Mouse (Mus musculus) kidney, embryonic 16.5 days (tissue): ENCODE measurements around the gene Hexb. TPM values are rescaled to one million over a fixed set of nuclear protein-coding genes. Genes with fewer than 3 reads are reported as not detected.

Experiments
- ATAC-seq: fragments of 200-750 bp; cut with Nextera tagmentation; 2 replicates; pipeline ENCODE4 v1.8.0; 2017; ENCODE audit warnings: moderate TSS enrichment; ENCODE audit not compliant: low FRiP score, low TSS enrichment
- H3K27ac ChIP-seq: fragments of 300-500 bp; sonication (generic); 2 replicates; pipeline ENCODE4 v1.5.1; 2014; ENCODE audit warnings: low read length
- H3K27me3 ChIP-seq: fragments of 300-500 bp; sonication (generic); 2 replicates; pipeline ENCODE4 v1.6.1; 2014; ENCODE audit warnings: low read length, control low read depth, mixed read lengths; ENCODE audit not compliant: insufficient read depth
- H3K36me3 ChIP-seq: fragments of 300-500 bp; sonication (generic); 2 replicates; pipeline ENCODE4 v1.6.1; 2014; ENCODE audit warnings: low read length, control low read depth, mixed read lengths; ENCODE audit not compliant: insufficient read depth
- H3K4me1 ChIP-seq: fragments of 300-500 bp; sonication (generic); 2 replicates; pipeline ENCODE4 v1.6.1; 2014; ENCODE audit warnings: low read length, control low read depth, mixed read lengths; ENCODE audit not compliant: insufficient read depth
- H3K4me2 ChIP-seq: fragments of 300-500 bp; sonication (generic); replicated peaks from 2 replicates; pipeline ENCODE4 v1.6.1; 2014; ENCODE audit warnings: low read depth, low read length
- H3K4me3 ChIP-seq: fragments of 300-500 bp; sonication (generic); 2 replicates; pipeline ENCODE4 v1.5.1; 2014; ENCODE audit warnings: mild to moderate bottlenecking, low read length
- H3K9ac ChIP-seq: fragments of 300-500 bp; sonication (generic); replicated peaks from 2 replicates; pipeline ENCODE4 v1.6.1; 2014; ENCODE audit warnings: low read length
- H3K9me3 ChIP-seq: fragments of 300-500 bp; sonication (generic); 2 replicates; pipeline ENCODE4 v1.6.1; 2016; ENCODE audit warnings: low read length, control low read depth
- WGBS: fragments of 180-500 bp; shearing (Covaris S2); extraction: QIAGEN DNeasy Blood & Tissue Kit; methylation state at CpG from one replicate; pipeline ENCODE4 v1.1.7; 2014; 5-methylcytosine and 5-hydroxymethylcytosine counted together
- polyA plus RNA-seq: library from polyadenylated mRNA; unstranded; fragments of >200 nt; fragmentation: Nextera tagmentation; extraction: Ambion mirVana; gene quantifications from 2 replicates; pipeline ENCODE4 v1.2.1, GENCODE M21; 2015

Hexb gene
- polyA plus RNA-seq, 1 experiment from 2014 or later, result 44.6 TPM

DNA sequence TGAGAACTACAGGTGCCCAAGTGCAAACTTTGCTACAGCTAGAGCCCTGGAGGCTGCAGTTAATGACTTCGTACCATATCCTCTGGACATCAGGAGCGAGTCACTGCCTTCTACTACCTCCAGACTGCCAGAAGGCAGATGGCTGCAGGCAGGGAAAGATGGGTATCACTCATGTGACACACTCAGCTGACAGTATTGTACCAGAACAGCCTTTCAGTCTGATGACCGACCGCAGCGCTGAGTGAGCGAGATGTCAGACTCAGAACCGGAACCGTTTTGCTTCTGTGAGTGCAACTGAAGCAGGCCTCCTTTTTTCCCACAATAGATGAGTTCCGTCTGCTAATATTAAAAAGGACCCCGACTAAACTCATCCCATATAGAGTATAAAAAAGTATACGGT lies 5.5 kb downstream of the Hexb start:
- 86% methylated on average over 11 of the region's 11 CpGs for WGBS
- H3K9me3 ChIP-seq, result no peaks in the 10 kb centered on the region
- H3K36me3 ChIP-seq, result no peaks in the 10 kb centered on the region

DNA sequence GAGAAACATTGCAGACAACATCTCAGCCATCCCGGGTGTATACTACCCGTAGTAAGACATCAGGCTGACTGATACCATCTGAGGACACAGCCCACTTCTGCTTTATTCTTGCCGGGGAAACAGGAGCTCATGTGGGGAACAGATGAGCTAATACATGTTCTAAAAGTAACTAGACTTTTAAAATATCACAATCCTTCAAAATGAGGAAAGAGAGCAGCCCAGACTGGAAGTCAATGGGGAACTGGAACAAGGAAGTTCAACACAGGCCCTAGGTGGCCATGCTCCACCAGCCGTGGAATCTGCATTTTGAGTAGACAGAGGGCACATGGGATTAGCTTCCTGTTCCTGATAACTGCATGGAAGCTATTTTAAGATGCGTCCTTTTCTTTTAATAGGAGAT lies 10.5 kb downstream of the Hexb start:
- no peaks in the 10 kb centered on the region; the same call in 1 of the 2 replicates for H3K36me3 ChIP-seq
- ATAC-seq, result no peak
- 83% methylated on average over 5 of the region's 5 CpGs for WGBS
- no peaks in the 10 kb centered on the region for H3K27me3 ChIP-seq
- H3K9ac ChIP-seq, result no peak overlapping the region
- no peaks in the 10 kb centered on the region for H3K9me3 ChIP-seq
- H3K27ac ChIP-seq, result no peak overlapping the region
- no peak overlapping the region for H3K4me2 ChIP-seq
- no peak overlapping the region for H3K4me3 ChIP-seq
- no peaks in the 10 kb centered on the region for H3K4me1 ChIP-seq

More for the DNA sequence above, 5.5 kb downstream of the Hexb start:
- Histone ChIP-seq H3K4me2 (no peak overlapping the region), H3K27me3 (no peaks in the 10 kb centered on the region), H3K4me3 (no peak overlapping the region), H3K4me1 (0 out of 2 replicates have a peak, but pooled peaks cover 3% of the 10 kb centered on the region), H3K9ac (no peak overlapping the region), H3K27ac (no peak overlapping the region)
- ATAC-seq, result no peak

DNA sequence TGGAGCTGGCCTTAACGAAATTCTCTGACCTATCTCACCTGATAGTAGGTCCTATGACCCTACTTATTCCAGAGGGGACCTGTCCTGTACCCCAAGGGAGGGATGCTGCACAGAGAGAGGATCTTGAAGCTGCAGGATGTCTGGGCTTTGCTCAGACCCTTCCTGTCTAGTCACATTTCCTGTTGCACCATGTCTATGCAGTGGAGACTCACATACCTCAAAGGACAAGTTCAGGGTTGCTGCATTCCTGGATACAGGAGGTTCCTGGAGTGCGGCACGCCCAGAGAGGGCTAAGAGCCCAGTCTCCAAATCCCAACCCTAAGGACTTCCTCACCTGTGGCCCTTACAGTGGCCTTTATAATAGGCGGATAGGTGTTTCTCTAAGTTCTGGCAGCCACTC lies 11.8 kb downstream of the Hexb start:
- Histone ChIP-seq H3K9me3 (no peaks in the 10 kb centered on the region), H3K4me1 (no peaks in the 10 kb centered on the region), H3K4me2 (no peak overlapping the region), H3K27ac (no peak overlapping the region), H3K4me3 (no peak overlapping the region), H3K9ac (no peak overlapping the region), H3K27me3 (no peaks in the 10 kb centered on the region), H3K36me3 (no peaks in the 10 kb centered on the region; the same call in 1 of the 2 replicates)
- WGBS, result 83% methylated on average over 4 of the region's 4 CpGs
- no peak for ATAC-seq

DNA sequence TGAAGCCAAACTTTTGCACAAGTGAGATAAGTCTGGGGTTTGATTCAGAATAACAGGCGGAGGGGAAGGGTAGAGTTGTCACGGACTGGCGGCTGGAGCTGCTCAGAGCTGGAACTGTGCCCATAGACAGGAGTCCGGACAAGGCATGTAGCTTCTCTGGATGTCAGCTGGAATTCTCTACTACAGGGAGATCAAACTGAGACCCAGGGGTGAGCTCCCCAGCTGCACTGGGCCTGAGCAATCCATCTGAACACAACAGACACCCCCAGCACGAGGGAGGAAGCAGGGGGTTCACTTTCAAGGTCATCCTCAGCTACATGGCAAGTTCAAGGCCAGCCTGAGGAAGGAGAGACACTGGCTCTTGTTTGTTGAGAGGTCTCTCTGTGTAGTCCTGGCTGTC lies 13.5 kb downstream of the Hexb start:
- 53% methylated on average over 5 of the region's 5 CpGs for WGBS
- no peak overlapping the region for H3K9ac ChIP-seq
- ATAC-seq, result no peak

GRCm38 (mm10) chr13:97184168-97184567 lies 14.0 kb downstream of the Hexb start:
- WGBS, result 82% methylated on average over 2 of the region's 2 CpGs
- H3K27ac ChIP-seq, result no peak overlapping the region
- H3K27me3 ChIP-seq, result no peaks in the 10 kb centered on the region
- no peaks in the 10 kb centered on the region for H3K4me1 ChIP-seq
- no peak overlapping the region for H3K9ac ChIP-seq
- peaks cover 4% of the 10 kb centered on the region for H3K36me3 ChIP-seq
- H3K4me2 ChIP-seq, result no peak overlapping the region
- ATAC-seq, result no peak
- no peaks in the 10 kb centered on the region for H3K9me3 ChIP-seq
- no peak overlapping the region for H3K4me3 ChIP-seq

More for the DNA sequence above, 13.5 kb downstream of the Hexb start:
- H3K36me3 ChIP-seq, result peaks cover 4% of the 10 kb centered on the region
- H3K9me3 ChIP-seq, result no peaks in the 10 kb centered on the region
- no peak overlapping the region for H3K27ac ChIP-seq
- H3K4me2 ChIP-seq, result no peak overlapping the region
- H3K4me1 ChIP-seq, result no peaks in the 10 kb centered on the region
- H3K27me3 ChIP-seq, result no peaks in the 10 kb centered on the region
- no peak overlapping the region for H3K4me3 ChIP-seq

- Histone ChIP-seq H3K9ac (no peak overlapping the region), H3K4me2 (no peak overlapping the region), H3K27me3 (no peaks in the 10 kb centered on the region), H3K36me3 (peaks cover 11% of the 10 kb centered on the region), H3K4me1 (no peaks in the 10 kb centered on the region), H3K9me3 (no peaks in the 10 kb centered on the region), H3K4me3 (no peak overlapping the region), H3K27ac (no peak overlapping the region)
- no peak for ATAC-seq
- WGBS, result 83% methylated on average over 4 of the region's 4 CpGs
These were observed 15.3 kb downstream of the Hexb start for GRCm38 (mm10) chr13:97182821-97183220.

DNA sequence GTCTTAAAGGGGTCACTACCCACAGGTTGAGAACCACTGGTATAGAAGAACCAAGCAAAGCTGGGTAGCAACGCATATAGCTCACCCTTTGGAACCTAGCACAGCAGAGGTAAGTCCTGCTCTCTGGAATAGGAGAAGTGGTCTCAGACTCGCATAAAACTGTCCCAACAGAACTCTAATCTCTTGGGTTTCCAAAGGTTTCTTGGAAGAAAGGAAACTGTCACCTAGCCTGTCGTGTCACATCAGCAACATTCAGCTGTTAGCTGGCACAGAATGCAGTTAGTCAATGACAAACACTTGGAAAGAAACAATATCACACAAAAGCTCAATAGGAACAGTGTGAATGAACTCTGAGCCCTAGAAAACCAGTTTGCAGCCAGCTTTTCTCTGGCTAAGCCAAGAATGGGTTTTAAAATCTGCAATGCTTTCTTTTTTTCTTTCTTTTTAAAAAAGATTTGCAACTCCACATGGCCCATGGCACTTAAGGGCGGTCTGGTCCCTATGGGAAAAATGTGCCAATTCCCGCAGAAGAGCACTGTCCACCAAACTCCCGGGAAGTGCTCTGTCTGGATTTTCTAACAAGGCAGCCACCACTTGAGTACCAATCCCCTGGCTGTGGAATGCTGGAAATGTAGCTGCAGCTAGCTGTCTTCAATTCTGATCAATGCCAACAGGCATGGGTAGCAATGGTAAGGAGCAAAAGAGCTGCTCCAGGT lies 17.9 kb downstream of the Hexb start:
- Histone ChIP-seq H3K4me1 (no peaks in the 10 kb centered on the region), H3K36me3 (peaks cover 20% of the 10 kb centered on the region), H3K27me3 (no peaks in the 10 kb centered on the region), H3K4me3 (no peak overlapping the region), H3K27ac (no peak overlapping the region), H3K4me2 (no peak overlapping the region), H3K9ac (no peak overlapping the region), H3K9me3 (no peaks in the 10 kb centered on the region)
- ATAC-seq, result no peak
- 85% methylated on average over 6 of the region's 6 CpGs for WGBS

GRCm38 (mm10) chr13:97178943-97179342 lies 19.2 kb downstream of the Hexb start:
- Histone ChIP-seq H3K27ac (no peak overlapping the region), H3K4me2 (no peak overlapping the region), H3K27me3 (no peaks in the 10 kb centered on the region), H3K4me1 (no peaks in the 10 kb centered on the region), H3K9ac (no peak overlapping the region), H3K36me3 (peaks cover 33% of the 10 kb centered on the region), H3K9me3 (no peaks in the 10 kb centered on the region), H3K4me3 (no peak overlapping the region)
- WGBS, result 83% methylated on average over 7 of the region's 7 CpGs
- no peak for ATAC-seq

DNA sequence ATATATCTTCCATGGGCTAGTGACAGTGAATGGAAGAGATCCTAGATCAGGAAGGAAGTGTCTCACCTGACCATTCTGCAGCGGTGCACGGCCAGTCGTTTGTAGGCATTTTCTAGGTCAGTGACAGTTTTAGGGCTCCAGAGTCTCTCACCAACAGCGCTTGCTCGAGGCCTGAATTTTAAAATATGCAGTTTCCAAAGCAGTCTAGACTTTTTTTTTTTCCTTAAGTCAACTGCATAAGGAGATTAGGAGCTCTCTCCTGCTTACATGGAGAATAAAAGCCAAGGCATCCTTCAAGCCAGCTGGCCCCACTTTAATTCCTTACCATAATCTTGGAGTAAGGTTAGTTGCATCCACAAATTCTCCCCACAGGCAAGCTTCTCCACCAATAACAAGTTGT lies 21.4 kb downstream of the Hexb start:
- Histone ChIP-seq H3K9ac (no peak overlapping the region), H3K36me3 (peaks cover 47% of the 10 kb centered on the region), H3K27me3 (no peaks in the 10 kb centered on the region), H3K4me2 (no peak overlapping the region), H3K9me3 (no peaks in the 10 kb centered on the region), H3K4me3 (no peak overlapping the region), H3K4me1 (no peaks in the 10 kb centered on the region), H3K27ac (no peak overlapping the region)
- ATAC-seq, result no peak
- WGBS, result 83% methylated on average over 5 of the region's 5 CpGs

GRCm38 (mm10) chr13:97175520-97176264 lies 22.5 kb downstream of the Hexb start:
- WGBS, result 80% methylated on average over 10 of the region's 10 CpGs
- Histone ChIP-seq H3K9ac (no peak overlapping the region), H3K4me3 (no peak overlapping the region), H3K27ac (no peak overlapping the region), H3K9me3 (no peaks in the 10 kb centered on the region), H3K27me3 (no peaks in the 10 kb centered on the region), H3K4me2 (no peak overlapping the region), H3K4me1 (no peaks in the 10 kb centered on the region), H3K36me3 (peaks cover 50% of the 10 kb centered on the region)
- ATAC-seq, result no peak
